20 mouse cellular contexts compared by ENCODE assay signal in genomic region chr3:75394487-75394886, GRCm38 (mm10).
DNase-seq lines count a peak whose midpoint lies in the region; ATAC-seq and TF ChIP-seq lines count a peak whose summit lies in the region.
"Had no signal": no experiment of that assay in that cellular context is flagged by ENCODE, and none has a peak within 500 bp of the region (broad histone marks: within the 10 kb centered on the region; RNA-seq: fewer than 3 reads in every experiment).

No protein-coding gene starts in this region.

- no peaks in the 10 kb centered on the region for H3K27me3 ChIP-seq in forebrain, embryonic 13.5 days
- H3K27me3 ChIP-seq in forebrain, embryonic 14.5 days (replicated peaks; ENCODE audit: control insufficient read depth, insufficient read depth, low read length): no peaks in the 10 kb centered on the region
- H3K27me3 ChIP-seq in heart, embryonic 15.5 days: no peaks in the 10 kb centered on the region
- no peaks in the 10 kb centered on the region for H3K27me3 ChIP-seq in heart, embryonic 10.5 days (ENCODE audit: insufficient read depth, poor library complexity, severe bottlenecking)
- H3K27me3 ChIP-seq: kidney, embryonic 15.5 days; midbrain, embryonic 12.5 days had no signal

- TF ChIP-seq CTCF in left cerebral cortex, adult 2 months (IDR thresholded peaks at IDR 0.05): no peak

- H3K4me2 ChIP-seq in forebrain, embryonic 13.5 days: no peak overlapping the region
- H3K4me2 ChIP-seq in forebrain, embryonic 14.5 days (ENCODE audit: low read length): no peak overlapping the region
- peak overlapping the region; percentile 26; the same call in 1 of the 2 replicates for H3K4me2 ChIP-seq in heart, embryonic 15.5 days
- H3K4me2 ChIP-seq: kidney, embryonic 15.5 days; liver, embryonic 11.5 days; midbrain, embryonic 12.5 days had no signal

- H3K4me3 ChIP-seq in forebrain, embryonic 13.5 days: no peak overlapping the region
- H3K4me3 ChIP-seq in forebrain, embryonic 14.5 days (ENCODE audit: low read depth, low read length): no peak overlapping the region
- H3K4me3 ChIP-seq in heart, embryonic 15.5 days: no peak overlapping the region
- H3K4me3 ChIP-seq in heart, embryonic 10.5 days: no peak overlapping the region
- no peak overlapping the region for H3K4me3 ChIP-seq in left cerebral cortex, adult 2 months
- H3K4me3 ChIP-seq: kidney, embryonic 15.5 days; limb, embryonic 10.5 days; midbrain, embryonic 12.5 days had no signal

- H3K9ac ChIP-seq in forebrain, embryonic 13.5 days: no peak overlapping the region
- no peak overlapping the region for H3K9ac ChIP-seq in forebrain, embryonic 14.5 days (ENCODE audit: low read length)
- no peak overlapping the region for H3K9ac ChIP-seq in heart, embryonic 15.5 days
- H3K9ac ChIP-seq: kidney, embryonic 15.5 days; midbrain, embryonic 12.5 days had no signal

- no peaks in the 10 kb centered on the region for H3K36me3 ChIP-seq in forebrain, embryonic 13.5 days (ENCODE audit: poor library complexity, severe bottlenecking)
- H3K36me3 ChIP-seq in forebrain, embryonic 14.5 days (ENCODE audit: control insufficient read depth, insufficient read depth, low read length): no peaks in the 10 kb centered on the region
- no peaks in the 10 kb centered on the region for H3K36me3 ChIP-seq in heart, embryonic 15.5 days
- H3K36me3 ChIP-seq in heart, embryonic 10.5 days: no peaks in the 10 kb centered on the region
- H3K36me3 ChIP-seq: kidney, embryonic 15.5 days; limb, embryonic 10.5 days; midbrain, embryonic 12.5 days had no signal

- intact Hi-C loops in left cerebral cortex, adult 2 months (cut with DNase I): no loop called here
- intact Hi-C loops in left cerebral cortex, postnatal 25 days (cut with DNase I): no loop called here

- 71% methylated on average over 3 of the region's 3 CpGs for WGBS in forebrain, embryonic 13.5 days
- 73% methylated on average over 3 of the region's 3 CpGs for WGBS in forebrain, embryonic 14.5 days
- WGBS in heart, embryonic 15.5 days: 27% methylated on average over 3 of the region's 3 CpGs
- 35% methylated on average over 3 of the region's 3 CpGs for WGBS in heart, embryonic 10.5 days

- H3K27ac ChIP-seq in forebrain, embryonic 13.5 days: peak overlapping the region; percentile 58; the same call in 1 of the 2 replicates
- no peak overlapping the region for H3K27ac ChIP-seq in forebrain, embryonic 14.5 days (ENCODE audit: low read depth, low read length)
- no peak overlapping the region for H3K27ac ChIP-seq in heart, embryonic 15.5 days
- no peak overlapping the region for H3K27ac ChIP-seq in heart, embryonic 10.5 days
- peak overlapping the region; percentile 1; the same call in 1 of the 2 replicates for H3K27ac ChIP-seq in left cerebral cortex, adult 2 months
- H3K27ac ChIP-seq: kidney, embryonic 15.5 days; limb, embryonic 10.5 days had no signal

- DNase-seq in forebrain, embryonic 14.5 days (ENCODE audit: low spot score): no peak
- DNase-seq in heart, embryonic 10.5 days (ENCODE audit: low spot score): no peak
- DNase-seq in left cerebral cortex, adult 2 months (ENCODE audit: extremely low spot score in 1 of 2, low spot score in 2 of 2): no peak
- no peak for DNase-seq in left cerebral cortex, postnatal 25 days (ENCODE audit: low spot score in 2 of 2)
- DNase-seq in skeletal muscle tissue, adult 2 months (ENCODE audit: low read depth, low spot score): peak; percentile 52
- no peak for DNase-seq in right cerebral cortex, postnatal 10 days (ENCODE audit: low spot score in 2 of 2)
- DNase-seq: cerebellum, postnatal 14 days; gastrocnemius, postnatal 10 days; heart, postnatal 36 days; lung, adult 2 months; lung, postnatal 4 days; right cerebral cortex, postnatal 4 days; thymus, postnatal 25 days had no signal

- no peak for ATAC-seq in forebrain, embryonic 13.5 days
- no peak for ATAC-seq in forebrain, embryonic 14.5 days
- peak; percentile 60 for ATAC-seq in heart, embryonic 15.5 days (replicated peaks; ENCODE audit: insufficient number of reproducible peaks, insufficient read depth, low FRiP score, low read depth)
- ATAC-seq: intestine, embryonic 16.5 days had no signal

- peaks cover 19% of the 10 kb centered on the region for H3K4me1 ChIP-seq in forebrain, embryonic 13.5 days
- peaks cover 10% of the 10 kb centered on the region for H3K4me1 ChIP-seq in forebrain, embryonic 14.5 days (ENCODE audit: control insufficient read depth, insufficient read depth, low read length)
- peaks cover 5% of the 10 kb centered on the region for H3K4me1 ChIP-seq in heart, embryonic 15.5 days (replicated peaks)
- peaks cover 13% of the 10 kb centered on the region; the same call in 1 of the 2 replicates for H3K4me1 ChIP-seq in heart, embryonic 10.5 days
- H3K4me1 ChIP-seq: kidney, embryonic 15.5 days; limb, embryonic 10.5 days had no signal

- H3K9me3 ChIP-seq in forebrain, embryonic 13.5 days (replicated peaks): no peaks in the 10 kb centered on the region
- H3K9me3 ChIP-seq in forebrain, embryonic 14.5 days (replicated peaks; ENCODE audit: control insufficient read depth, low read length): no peaks in the 10 kb centered on the region
- no peaks in the 10 kb centered on the region for H3K9me3 ChIP-seq in heart, embryonic 15.5 days (replicated peaks)
- no peaks in the 10 kb centered on the region for H3K9me3 ChIP-seq in heart, embryonic 10.5 days
- H3K9me3 ChIP-seq: kidney, embryonic 15.5 days; limb, embryonic 10.5 days; midbrain, embryonic 12.5 days had no signal

Comparison
In these comparisons a context has a peak if more than half of its experiments do, and no peak if none do; other contexts are left out.
1. H3K27ac ChIP-seq: peak in forebrain, embryonic 13.5 days (single experiment) and left cerebral cortex, adult 2 months (single experiment); none in forebrain, embryonic 14.5 days (single experiment), heart, embryonic 15.5 days (single experiment) and heart, embryonic 10.5 days (single experiment).